Mouse (Mus musculus) cerebellum, adult 11 months (tissue): ENCODE data around the gene Kpna6.

Experiments used
- DNase-seq: peaks from one replicate; pipeline ENCODE4 v3.0.0; 2022

Gene Kpna6

GRCm38 (mm10) chr4:129616631-129617030, 55.9 kb downstream of the Kpna6 start:
- no peak for DNase-seq

- DNase-seq, result no peak
Observed at GRCm38 (mm10) chr4:129615801-129616290, 56.7 kb downstream of the Kpna6 start.

GRCm38 (mm10) chr4:129614093-129614492, 58.5 kb downstream of the Kpna6 start, which contains the start of gene Dcdc2b:
Gene Dcdc2b, minus strand, starts transcription at chr4:129614257.
- DNase-seq, result no peak

- DNase-seq, result no peak
Observed at GRCm38 (mm10) chr4:129610472-129610871, 62.1 kb downstream of the Kpna6 start.

- no peak for DNase-seq
Observed at GRCm38 (mm10) chr4:129610026-129610425, 62.5 kb downstream of the Kpna6 start.

DNA sequence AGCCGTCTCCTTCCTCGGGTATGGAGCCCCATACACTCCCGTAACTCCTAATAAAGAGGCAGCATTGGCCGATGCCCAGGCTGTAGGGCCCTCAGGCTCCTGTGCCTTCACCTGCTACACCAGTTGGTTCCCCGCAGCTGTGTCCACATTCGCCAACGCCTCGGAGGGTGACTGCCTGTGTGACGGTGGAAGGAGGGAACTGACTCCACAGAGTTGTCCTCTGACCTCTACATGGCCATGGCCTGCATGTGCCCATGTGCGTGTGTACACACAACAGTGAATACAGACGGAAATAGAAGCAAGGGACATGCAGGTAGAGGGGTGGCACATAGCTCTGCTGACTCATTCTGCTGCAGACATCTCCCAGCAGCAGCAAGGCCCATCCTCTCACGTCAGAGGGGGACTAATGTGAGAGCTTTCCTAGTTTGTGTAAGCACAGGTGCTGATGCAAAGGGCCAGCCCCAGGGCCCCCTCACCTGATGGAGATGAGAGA, 63.4 kb downstream of the Kpna6 start:
- DNase-seq, result no peak

GRCm38 (mm10) chr4:129608426-129609025, 64.0 kb downstream of the Kpna6 start:
- peak; percentile 75 for DNase-seq

GRCm38 (mm10) chr4:129600233-129601158, 72.1 kb downstream of the Kpna6 start, which contains the start of the genes Eif3i and Tmem234:
Gene Eif3i, minus strand, starts transcription at chr4:129600648.
Gene Tmem234, plus strand, starts transcription at chr4:129600668.
- DNase-seq, result peak; percentile 74
